Mouse (Mus musculus): ENCODE measurements around the gene Pla1a. TPM values are rescaled to one million over a fixed set of nuclear protein-coding genes. Genes with fewer than 3 reads are reported as not detected.

Gene Pla1a
- total RNA-seq, 2 experiments from 2014 or later, result 0.60 to 0.76 TPM

DNA sequence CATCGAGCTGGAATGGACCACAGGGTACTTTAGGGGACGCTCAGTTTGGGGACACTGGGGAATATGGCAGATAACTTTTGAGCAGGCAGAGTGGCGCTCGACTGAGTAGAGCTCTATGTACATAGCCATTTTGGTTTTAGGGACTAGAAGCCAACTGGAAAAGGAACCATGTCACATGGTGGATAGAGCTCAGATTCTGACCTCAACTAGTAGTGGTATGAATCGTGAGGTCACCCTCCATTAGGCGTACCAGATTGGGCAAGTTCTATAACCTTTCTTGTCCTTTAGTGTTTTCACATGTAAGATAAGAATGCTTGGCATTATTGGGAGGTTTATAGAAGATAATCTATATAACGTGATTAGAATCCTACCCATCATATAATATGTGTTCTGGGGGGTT, 42.6 kb downstream of the Pla1a start:
- DNase-seq (ENCODE audit: low spot score in 2 of 2), result no peak

GRCm38 (mm10) chr16:38389284-38389893, 43.6 kb downstream of the Pla1a start:
- DNase-seq (ENCODE audit: low spot score in 2 of 2), result no peak

DNA sequence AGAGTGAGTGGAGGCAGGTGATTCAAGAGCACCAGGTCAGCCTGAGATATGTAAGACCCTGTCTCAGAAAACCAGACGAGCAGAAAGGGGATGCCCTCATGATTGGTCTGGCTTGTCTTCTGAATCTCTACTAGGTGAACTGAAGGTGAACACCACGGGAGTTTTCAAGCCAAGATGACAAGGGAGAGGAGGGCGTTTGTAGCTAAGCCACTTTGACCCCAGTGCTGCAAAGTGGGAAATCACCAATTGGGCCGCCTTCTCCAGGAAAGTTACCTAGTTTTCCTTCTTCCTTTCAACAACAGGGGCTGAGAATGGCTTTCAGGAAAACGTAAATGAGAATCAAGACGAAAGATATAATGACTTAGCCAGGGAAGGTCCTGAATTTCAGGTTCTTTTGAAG, 44.2 kb downstream of the Pla1a start:
- DNase-seq (ENCODE audit: low spot score in 2 of 2), result no peak

DNA sequence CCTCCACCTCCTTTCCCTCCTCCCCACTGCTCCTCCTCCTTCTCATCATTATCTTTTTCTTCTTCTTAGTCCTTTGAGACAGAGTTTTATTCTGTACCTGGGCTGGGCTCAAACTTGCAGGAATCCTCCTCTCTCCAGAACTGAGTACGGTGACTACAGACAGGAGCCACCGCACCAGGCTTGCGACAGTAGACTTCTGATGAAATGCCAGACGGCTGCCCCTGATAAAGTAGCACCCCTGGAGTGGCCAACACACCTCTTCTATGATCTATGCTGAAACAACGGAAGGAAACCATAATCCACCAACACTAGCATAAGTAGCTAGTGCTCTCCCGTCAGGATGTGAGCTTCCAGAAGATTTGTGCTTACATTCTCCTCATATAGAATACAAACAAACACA, 45.6 kb downstream of the Pla1a start:
- no peak for DNase-seq (ENCODE audit: low spot score in 2 of 2)

- DNase-seq (ENCODE audit: low spot score in 2 of 2), result no peak
Observed at GRCm38 (mm10) chr16:38385700-38386099, 47.2 kb downstream of the Pla1a start.

DNA sequence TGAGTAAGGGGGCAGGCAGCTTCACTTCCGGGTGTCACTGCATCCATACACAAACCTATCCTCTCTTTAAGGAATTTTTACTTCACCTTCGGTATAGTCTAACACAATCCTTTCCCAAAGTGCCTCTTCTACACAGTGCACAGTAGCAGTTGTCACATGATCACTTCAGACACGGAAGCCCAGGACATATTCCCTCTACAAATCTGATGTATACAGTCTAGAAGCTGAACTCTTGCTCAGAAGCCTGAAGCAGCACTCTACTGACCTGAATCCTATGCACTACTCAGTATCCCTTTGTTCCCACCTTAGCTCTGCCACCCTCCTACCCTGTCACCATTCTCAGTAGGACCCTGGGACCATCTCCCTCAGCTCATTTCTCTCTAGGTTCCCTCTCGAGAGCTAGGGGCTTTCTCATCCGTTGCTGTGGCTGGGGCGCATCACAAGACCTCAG, 47.7 kb downstream of the Pla1a start:
- no peak for DNase-seq (ENCODE audit: low spot score in 2 of 2)

DNA sequence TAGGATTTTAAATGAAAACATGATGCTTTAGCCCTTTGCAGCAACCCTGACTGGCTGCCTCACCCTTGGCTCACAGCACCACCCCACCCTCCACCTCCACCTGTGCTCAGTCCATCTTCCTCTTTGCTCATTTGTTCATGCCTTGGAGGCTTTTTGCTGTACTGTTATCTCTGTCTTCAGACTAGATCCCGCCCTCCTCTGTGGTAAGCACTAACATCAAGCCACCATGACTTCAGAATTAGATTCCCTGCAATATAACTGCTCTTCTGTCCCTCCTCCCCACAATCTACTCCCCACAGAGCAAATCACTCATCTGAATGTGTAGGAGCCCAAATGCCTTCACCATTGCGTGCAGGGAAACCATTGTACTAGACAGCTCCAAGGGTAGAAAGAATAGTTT, 49.3 kb downstream of the Pla1a start:
- no peak for DNase-seq (ENCODE audit: low spot score in 2 of 2)

DNA sequence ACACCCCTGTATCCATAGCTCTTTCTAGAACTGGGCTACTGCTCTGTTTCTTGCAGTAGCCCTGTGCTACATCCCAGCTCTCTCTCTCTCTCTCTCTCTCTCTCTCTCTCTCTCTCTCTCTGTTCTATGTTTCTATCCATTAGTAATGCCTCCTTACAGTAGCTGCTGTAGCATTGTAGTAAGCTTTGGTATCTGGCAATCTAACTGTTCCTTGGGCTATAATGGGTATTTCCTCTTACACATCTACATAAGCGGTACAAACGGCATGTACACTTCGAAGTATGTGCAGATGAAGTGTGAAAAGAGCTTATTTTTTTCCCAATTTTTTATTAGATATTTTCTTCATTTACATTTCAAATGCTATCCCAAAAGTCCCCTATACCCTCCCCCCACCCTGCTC, 53.0 kb downstream of the Pla1a start:
- DNase-seq (ENCODE audit: low spot score in 2 of 2), result no peak

DNA sequence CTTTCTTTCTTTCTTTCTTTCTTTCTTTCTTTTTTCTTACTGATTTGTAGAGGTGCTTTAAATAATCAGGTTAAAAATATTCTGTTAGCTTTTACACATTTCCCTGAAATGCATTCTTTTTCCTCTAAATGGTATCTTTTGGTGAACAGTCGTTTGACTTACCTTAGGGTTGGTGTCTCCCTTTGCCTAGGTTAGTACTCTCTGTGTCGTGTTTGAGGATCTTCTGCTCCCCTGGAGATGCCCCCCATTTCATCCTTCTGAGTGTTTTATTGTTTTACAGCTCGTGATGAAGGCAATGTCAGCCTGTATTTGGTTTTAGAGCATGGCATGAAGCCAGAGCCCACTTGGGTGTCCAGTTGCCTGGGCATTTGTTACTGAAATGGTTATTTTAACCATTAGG, 53.5 kb downstream of the Pla1a start:
- DNase-seq (ENCODE audit: low spot score in 2 of 2), result no peak

GRCm38 (mm10) chr16:38379088-38379487, 53.9 kb downstream of the Pla1a start:
- no peak for DNase-seq (ENCODE audit: low spot score in 2 of 2)

- no peak for DNase-seq (ENCODE audit: low spot score in 2 of 2)
Observed at GRCm38 (mm10) chr16:38378591-38378990, 54.4 kb downstream of the Pla1a start.

DNA sequence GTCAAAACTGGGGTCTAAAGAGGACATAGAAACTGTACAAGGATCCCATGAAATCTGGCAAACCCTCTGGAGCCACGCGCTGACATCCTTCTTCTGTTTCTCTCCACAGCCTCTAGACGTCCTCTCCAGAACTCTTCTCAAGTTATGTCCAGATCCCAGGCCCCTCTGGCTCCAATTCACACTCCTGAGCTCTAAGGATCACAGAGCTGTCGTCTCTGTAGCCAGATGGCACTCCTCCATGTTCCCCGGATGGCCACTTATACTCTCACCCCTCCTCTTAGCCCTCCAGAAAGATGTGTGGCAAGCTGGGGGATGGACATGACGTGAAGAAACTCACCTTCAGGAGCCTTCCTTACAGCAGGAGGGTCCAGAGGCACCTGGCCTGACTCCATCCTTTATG, 55.4 kb downstream of the Pla1a start:
- no peak for DNase-seq (ENCODE audit: low spot score in 2 of 2)

GRCm38 (mm10) chr16:38376841-38377249, 56.1 kb downstream of the Pla1a start:
- DNase-seq (ENCODE audit: low spot score in 2 of 2), result no peak

GRCm38 (mm10) chr16:38376163-38376840, 56.6 kb downstream of the Pla1a start:
- peak; percentile 69 to 71 for DNase-seq (ENCODE audit: low spot score in 2 of 2)

- no peak for DNase-seq (ENCODE audit: low spot score in 2 of 2)
Observed at GRCm38 (mm10) chr16:38375182-38375581, 57.8 kb downstream of the Pla1a start.

- DNase-seq (ENCODE audit: low spot score in 2 of 2), result no peak
Observed at GRCm38 (mm10) chr16:38374379-38375140, 58.4 kb downstream of the Pla1a start.

DNA sequence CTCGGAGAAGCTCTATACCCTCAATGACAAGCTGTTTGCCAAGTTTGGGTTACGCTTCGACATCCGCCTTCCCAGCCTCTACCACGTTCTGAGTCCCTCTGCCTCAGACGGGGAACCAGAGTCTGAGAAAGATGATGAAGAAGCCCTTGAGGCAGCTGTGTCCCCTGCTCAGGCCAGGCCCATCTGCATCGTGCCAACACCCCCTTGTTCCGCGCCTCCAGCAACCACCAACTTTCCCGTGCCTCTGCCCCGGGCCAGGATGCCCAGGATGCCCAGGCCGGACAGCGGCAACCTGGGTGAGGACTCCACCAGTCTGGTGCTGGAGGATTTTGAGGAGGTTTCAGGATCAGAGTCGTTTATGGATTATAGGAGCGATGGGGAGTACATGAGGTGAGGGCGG, 59.0 kb downstream of the Pla1a start:
- DNase-seq (ENCODE audit: low spot score in 2 of 2), result no peak

DNA sequence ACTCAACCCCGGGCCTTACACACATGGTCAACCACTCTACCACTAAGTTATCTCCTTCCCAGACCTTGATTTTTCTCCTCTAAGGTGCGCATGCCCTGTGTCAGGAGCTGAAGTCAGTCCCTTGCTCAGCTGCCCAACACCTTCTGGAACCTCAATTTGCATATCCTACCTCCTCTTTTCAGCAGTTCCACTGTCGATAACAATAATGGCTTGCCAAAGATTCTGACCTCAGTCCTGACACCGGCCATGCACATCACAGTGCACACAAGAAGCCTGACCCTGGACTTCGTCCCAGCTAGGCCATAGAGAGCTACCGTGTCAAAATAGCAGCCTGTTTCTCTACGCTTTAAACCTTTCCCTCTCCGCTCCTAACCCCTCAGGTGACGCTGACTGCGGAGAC, 59.5 kb downstream of the Pla1a start:
- DNase-seq (ENCODE audit: low spot score in 2 of 2), result no peak

- no peak for DNase-seq (ENCODE audit: low spot score in 2 of 2)
Observed at GRCm38 (mm10) chr16:38372876-38373275, 60.1 kb downstream of the Pla1a start.

DNA sequence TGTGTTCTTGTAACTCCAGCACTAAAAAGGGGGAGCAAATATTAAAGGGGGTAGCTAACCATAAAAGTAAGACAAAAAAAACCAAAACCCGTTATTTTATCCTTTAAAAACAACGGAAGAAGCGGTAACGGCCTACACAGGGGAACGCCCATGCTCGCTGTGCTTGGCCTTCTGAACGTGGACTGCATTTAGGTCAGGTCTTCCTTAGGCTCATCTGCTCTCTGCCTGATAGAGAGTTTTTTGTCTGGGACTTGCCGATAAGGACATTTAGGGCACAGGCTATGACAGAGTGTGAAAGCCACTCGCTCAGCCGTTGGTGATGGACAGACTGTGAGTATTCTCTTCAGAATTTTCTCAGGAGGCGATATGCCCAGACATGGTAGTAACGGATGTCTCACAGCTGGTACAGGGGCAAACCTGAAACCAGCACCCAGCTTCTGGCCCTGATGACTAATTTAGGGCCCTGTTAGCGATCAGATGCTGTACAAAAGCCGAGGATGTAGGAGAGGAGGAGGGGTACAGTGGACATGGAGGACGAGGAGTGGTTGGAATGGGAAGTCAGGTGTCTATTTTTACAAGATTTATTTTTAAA, 61.1 kb downstream of the Pla1a start:
- no peak for DNase-seq (ENCODE audit: low spot score in 2 of 2)

- no peak for DNase-seq (ENCODE audit: low spot score in 2 of 2)
Observed at GRCm38 (mm10) chr16:38370633-38371374, 62.1 kb downstream of the Pla1a start.
